In genomic region chr8:128483344-128483743, GRCm38 (mm10) we compare ENCODE assay signal across 22 mouse cellular contexts.
DNase-seq lines count a peak whose midpoint lies in the region; ATAC-seq and TF ChIP-seq lines count a peak whose summit lies in the region.
"Had no signal": no experiment of that assay in that cellular context is flagged by ENCODE, and none has a peak within 500 bp of the region (broad histone marks: within the 10 kb centered on the region; RNA-seq: fewer than 3 reads in every experiment).

No protein-coding gene starts in this region.

- peak overlapping the region; percentile 16 for H3K27ac ChIP-seq in gastrocnemius, adult 2 months
- H3K27ac ChIP-seq in kidney, embryonic 16.5 days (ENCODE audit: low read length), result 0 out of 2 replicates have a peak overlapping the region, but pooled peaks have one; percentile 45
- peak overlapping the region; percentile 58 for H3K27ac ChIP-seq in liver, embryonic 13.5 days
- H3K27ac ChIP-seq: forebrain, embryonic 12.5 days; hindbrain, embryonic 12.5 days; left cerebral cortex, adult 2 months; midbrain, embryonic 12.5 days had no signal

- TF ChIP-seq CTCF in gastrocnemius, adult 2 months (IDR thresholded peaks at IDR 0.05), result no peak

- no peak overlapping the region for H3K4me3 ChIP-seq in gastrocnemius, adult 2 months
- H3K4me3 ChIP-seq in kidney, embryonic 16.5 days (ENCODE audit: low read length), result no peak overlapping the region
- H3K4me3 ChIP-seq in liver, embryonic 13.5 days (replicated peaks), result no peak overlapping the region
- H3K4me3 ChIP-seq: forebrain, embryonic 12.5 days; hindbrain, embryonic 12.5 days; left cerebral cortex, adult 2 months; midbrain, embryonic 12.5 days had no signal

- peaks cover 49% of the 10 kb centered on the region for H3K4me1 ChIP-seq in kidney, embryonic 16.5 days (ENCODE audit: insufficient read depth, low read length)
- H3K4me1 ChIP-seq in liver, embryonic 13.5 days (replicated peaks), result peaks cover 10% of the 10 kb centered on the region

- no peak for DNase-seq in gastrocnemius, adult 2 months
- DNase-seq in gastrocnemius, postnatal 10 days, result no peak
- DNase-seq in kidney, adult 18-20 months, result no peak
- DNase-seq in liver, embryonic 13.5 days, result no peak
- no peak for DNase-seq in thymus, postnatal 0 days (ENCODE audit: low spot score)
- DNase-seq: adrenal gland, postnatal 25 days; cerebellum, adult 11-12 months; cerebellum, postnatal 10 days; kidney, postnatal 4 days; layer of hippocampus, adult 9-11 months; lung, adult 18-20 months; lung, postnatal 14 days; thymus, adult 18-20 months; thymus, postnatal 4 days had no signal

- WGBS in kidney, embryonic 16.5 days, result 75% methylated on average over 3 of the region's 3 CpGs
- 62% methylated on average over 3 of the region's 3 CpGs for WGBS in liver, embryonic 13.5 days (ENCODE audit: insufficient replicate concordance)

- intact Hi-C loops in gastrocnemius, adult 2 months (cut with DNase I), result no loop called here

- no peak overlapping the region for H3K9ac ChIP-seq in kidney, embryonic 16.5 days (replicated peaks; ENCODE audit: low read length)
- no peak overlapping the region for H3K9ac ChIP-seq in liver, embryonic 13.5 days
- H3K9ac ChIP-seq: forebrain, embryonic 12.5 days; hindbrain, embryonic 12.5 days; midbrain, embryonic 12.5 days had no signal

- ATAC-seq in kidney, embryonic 16.5 days (ENCODE audit: low FRiP score, low TSS enrichment), result no peak
- ATAC-seq in CD4-positive, CD25-positive, alpha-beta regulatory T cell, adult 4 months, result peak; percentile 19
- ATAC-seq in liver, embryonic 13.5 days (ENCODE audit: low read depth), result no peak
- ATAC-seq in activated CD4-positive, CD25-positive, alpha-beta regulatory T cell, adult 4 months, result no peak
- ATAC-seq: intestine, postnatal 0 days had no signal

- no peaks in the 10 kb centered on the region for H3K27me3 ChIP-seq in kidney, embryonic 16.5 days (ENCODE audit: insufficient read depth, low read length)
- H3K27me3 ChIP-seq in liver, embryonic 13.5 days, result no peaks in the 10 kb centered on the region
- H3K27me3 ChIP-seq: hindbrain, embryonic 12.5 days; midbrain, embryonic 12.5 days had no signal

- peaks cover 7% of the 10 kb centered on the region for H3K36me3 ChIP-seq in kidney, embryonic 16.5 days (ENCODE audit: insufficient read depth, low read length)
- H3K36me3 ChIP-seq in liver, embryonic 13.5 days, result no peaks in the 10 kb centered on the region
- H3K36me3 ChIP-seq: hindbrain, embryonic 12.5 days; midbrain, embryonic 12.5 days had no signal

- H3K9me3 ChIP-seq in kidney, embryonic 16.5 days (ENCODE audit: low read length), result no peaks in the 10 kb centered on the region
- no peaks in the 10 kb centered on the region for H3K9me3 ChIP-seq in liver, embryonic 13.5 days (replicated peaks)
- H3K9me3 ChIP-seq: forebrain, embryonic 12.5 days; hindbrain, embryonic 12.5 days; midbrain, embryonic 12.5 days had no signal

- no peak overlapping the region for H3K4me2 ChIP-seq in kidney, embryonic 16.5 days (replicated peaks; ENCODE audit: low read depth, low read length)
- H3K4me2 ChIP-seq in liver, embryonic 13.5 days, result no peak overlapping the region
- H3K4me2 ChIP-seq: forebrain, embryonic 12.5 days; hindbrain, embryonic 12.5 days; midbrain, embryonic 12.5 days had no signal
